Mouse (Mus musculus) 3T3-L1 (cell line): ENCODE measurements at regions not wholly inside any gene's neighbourhood (a gene's known extent, or its start where the extent isn't known, plus 50 kb on each side); places are given as distances from the start of the nearest gene placed in this dataset.
"Not testable (repeated sequence)": the region's sequence is repeated elsewhere in the genome, so short reads cannot be mapped to it uniquely, and the experiment has no call there.

ENCODE experiments used
- DNase-seq: peaks from one replicate; pipeline ENCODE4 v3.0.0-alpha.2; 2015; ENCODE audit warnings: low read depth, low spot score

- no peak for DNase-seq
Measured at GRCm38 (mm10) chr10:30470831-30471230, 129.7 kb downstream of the Trmt11 start.

DNA sequence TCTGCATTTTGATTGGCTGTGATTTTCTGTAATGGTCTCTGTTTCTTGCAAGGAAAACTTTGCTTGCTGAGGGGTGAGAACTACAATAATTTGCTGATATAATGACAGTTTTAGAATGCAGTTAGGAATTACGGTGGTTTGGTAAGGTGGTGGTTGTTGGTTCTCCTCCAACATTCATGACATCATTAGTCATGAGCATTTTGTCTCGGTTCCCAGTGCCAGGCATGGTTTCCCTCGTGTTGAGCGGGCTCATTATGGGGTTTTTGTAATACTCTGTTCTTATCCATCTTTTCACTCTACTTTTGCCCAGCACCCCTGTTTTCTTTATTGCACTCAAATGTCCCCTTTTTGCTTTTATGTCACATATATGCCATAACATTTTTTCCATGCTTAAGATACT is 149.9 kb downstream of the Trmt11 start:
- peak; percentile 57 for DNase-seq

DNA sequence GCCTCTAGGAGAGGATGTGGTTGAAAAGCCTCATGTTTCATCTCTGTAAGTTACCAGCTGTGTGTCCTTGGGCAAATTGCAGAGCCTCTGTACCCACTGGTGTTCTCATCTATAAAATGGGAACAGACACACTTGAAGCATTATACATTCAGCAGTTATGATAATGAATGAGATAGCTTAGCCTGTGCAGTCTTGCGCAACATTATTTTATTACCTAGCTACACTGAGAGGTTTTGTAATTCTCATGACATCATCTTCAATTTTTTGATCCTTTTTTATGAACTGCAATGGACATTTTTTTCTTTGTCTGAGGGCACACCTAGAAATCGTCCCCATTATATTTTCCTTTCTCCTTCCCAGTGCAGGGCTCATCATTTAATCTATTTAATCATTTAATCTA is 153.5 kb downstream of the Trmt11 start:
- no peak for DNase-seq

DNA sequence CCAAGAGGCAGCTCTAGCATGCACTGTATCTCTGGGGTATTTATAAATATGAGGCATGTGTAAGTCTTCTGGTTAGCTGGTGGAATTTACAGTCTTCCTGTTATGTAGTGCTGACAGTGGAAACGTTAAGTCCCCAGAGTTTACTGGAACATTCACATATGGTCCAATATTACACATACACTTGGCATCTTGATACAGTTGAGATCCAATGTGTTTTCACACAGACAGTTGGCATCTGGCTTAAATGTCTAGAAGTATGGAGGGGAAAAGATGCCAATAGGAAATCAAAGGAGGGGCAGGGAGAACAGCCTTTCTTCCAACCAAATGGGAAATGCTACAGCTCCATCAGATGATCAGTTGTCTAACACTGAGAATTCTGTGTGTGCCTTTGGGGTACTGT is 154.0 kb downstream of the Trmt11 start:
- DNase-seq = peak; percentile 36

DNA sequence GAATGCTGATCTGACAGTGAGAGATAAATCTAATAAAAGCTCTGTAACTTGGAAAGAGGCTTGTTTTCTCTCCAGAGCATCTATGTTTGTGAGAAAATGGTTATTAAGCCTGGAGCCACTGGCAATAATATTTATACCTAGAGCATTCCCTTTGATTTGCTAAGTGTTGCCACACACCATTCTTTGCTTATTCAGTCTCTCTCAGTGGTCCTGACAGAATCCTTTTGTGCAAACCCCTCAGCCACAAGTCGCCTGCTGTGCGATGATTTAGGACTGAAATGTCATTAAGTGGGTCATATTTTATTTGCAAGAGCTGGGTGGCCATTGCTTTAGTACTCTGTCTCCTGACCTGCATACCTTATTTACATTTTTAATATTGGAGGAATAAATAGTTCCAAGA is 160.7 kb downstream of the Trmt11 start:
- DNase-seq = no peak

GRCm38 (mm10) chr10:30426420-30426923 is 174.1 kb downstream of the Trmt11 start:
- DNase-seq = no peak

GRCm38 (mm10) chr10:30419391-30420043 is 181.0 kb downstream of the Trmt11 start:
- DNase-seq = peak; percentile 59

- peak; percentile 14 for DNase-seq
Measured at GRCm38 (mm10) chr10:30416314-30416713, 184.2 kb downstream of the Trmt11 start.

DNA sequence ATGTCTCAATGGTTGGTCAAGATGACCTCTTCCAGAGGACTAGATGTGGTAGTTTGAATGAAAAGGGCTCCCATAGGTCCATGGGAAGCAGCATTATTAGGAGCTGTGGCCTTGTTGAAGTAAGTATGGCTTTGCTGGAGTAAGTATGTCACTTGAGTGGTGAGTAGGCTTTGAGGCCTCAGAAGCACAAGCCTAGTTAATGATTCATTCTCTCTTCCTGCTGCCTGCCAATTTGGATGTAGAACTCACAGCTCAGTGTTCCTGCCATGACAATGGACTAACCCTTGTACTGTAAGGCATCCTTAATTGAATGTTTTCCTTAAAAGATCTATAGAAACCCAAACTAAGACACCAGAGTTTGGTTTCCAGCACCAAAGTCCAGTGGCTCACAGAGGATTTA is 188.8 kb downstream of the Trmt11 start:
- DNase-seq = no peak

DNA sequence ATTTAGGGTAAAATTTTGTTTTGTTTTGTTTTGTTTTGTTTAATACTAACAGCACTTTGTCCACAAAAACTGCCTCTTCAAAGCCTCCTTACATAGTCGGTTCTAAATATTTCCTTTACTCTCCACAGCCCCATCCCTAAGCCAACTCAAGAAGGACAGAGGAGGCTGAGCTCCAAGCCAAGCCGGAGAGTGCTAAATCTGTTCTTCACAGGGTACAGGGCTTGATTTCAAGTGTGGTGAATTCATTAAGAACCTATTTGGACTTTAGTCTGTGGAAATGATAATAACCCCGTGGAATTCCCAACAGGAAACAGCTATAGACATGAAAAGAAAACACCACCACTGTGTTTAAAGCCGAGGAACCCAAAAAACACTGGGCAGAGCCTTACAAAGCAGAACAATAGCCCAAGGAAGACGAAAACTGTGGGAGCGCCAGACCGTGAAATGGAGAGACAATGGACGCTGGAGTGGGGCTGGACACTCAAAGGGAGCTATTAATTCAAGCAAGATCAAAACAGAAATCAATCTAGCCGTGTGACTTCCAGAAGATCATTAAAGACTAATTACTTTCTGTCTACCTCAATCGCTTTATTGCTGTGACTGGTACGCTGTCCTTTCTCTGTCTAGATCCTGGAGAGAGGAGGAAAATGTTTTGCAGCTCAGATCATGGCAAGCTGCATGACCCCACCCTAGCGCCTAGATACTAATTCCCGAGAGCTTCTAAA is 194.7 kb downstream of the Trmt11 start:
- DNase-seq = no peak

GRCm38 (mm10) chr10:30370542-30370941 is 170.2 kb upstream of the Cenpw start:
- no peak for DNase-seq

DNA sequence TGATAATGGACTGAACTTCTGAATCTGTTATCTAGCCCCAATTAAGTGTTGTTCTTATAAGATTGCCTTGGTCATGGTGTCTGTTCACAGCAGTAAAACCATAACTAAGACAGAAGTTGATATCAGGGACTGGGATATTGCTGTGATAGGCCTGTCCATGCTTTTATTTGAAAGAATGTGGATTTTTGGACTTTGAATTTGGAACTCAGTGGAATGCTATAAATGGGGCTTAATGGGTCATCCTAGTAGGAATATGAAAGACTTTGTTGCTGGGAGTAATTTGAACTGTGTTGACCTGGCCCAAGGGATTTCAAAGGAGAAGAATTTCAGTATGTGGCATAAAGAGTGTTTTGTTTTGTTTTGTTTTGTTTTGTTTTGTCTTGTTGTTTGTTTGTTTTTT is 160.5 kb upstream of the Cenpw start:
- not testable (repeated sequence) for DNase-seq

DNA sequence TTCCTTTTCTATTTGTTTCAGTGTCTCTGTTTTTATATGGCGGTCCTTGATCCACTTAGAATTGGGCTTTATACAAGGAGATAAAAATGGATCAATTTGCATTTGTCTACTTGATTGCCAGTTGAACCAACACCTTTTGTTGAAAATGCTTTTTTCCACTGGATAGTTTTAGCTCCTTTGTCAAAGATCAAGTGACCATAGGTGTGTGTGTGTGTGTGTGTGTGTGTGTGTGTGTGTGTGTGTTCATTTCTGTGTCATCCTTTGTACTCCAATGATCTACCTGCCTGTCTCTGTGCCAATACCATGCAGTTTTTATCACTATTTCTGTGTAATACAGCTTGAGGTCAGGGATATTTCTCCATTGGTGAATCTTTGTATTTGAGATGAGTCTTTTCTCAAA is 158.7 kb upstream of the Cenpw start:
- DNase-seq = no peak

GRCm38 (mm10) chr10:30342965-30343478 is 142.7 kb upstream of the Cenpw start:
- no peak for DNase-seq

DNA sequence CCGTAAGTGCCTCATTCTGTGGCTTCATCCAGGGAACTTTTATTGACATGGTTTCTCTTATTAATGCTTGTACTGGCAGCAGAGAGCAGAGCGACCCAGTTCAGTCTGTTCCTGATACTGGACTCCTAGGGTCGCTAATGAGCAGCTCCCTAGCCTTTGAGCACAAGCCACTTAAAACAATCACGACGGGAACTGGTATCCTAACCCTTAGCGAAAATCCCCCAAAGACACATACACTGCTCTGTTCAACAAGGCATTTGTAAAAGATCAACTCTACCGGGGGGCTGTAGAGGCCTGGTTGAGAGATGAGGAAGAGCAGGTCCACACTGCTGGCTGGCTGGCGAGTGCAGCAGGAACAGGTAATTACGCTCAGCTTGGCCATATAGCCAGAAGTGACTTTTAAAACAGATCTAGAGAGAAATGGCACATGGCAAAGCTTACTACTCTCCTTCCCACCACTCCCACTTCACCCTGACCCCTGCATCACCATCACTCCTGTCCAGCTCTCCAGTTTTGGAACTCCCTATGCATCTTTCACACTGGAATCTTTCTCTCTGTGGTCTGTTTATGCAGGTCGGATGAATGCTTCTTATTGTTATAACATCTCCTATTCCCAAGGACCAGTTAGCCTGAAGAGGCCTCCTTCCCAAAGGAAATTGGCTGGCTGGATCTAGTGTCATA is 128.1 kb upstream of the Cenpw start:
- no peak for DNase-seq

DNA sequence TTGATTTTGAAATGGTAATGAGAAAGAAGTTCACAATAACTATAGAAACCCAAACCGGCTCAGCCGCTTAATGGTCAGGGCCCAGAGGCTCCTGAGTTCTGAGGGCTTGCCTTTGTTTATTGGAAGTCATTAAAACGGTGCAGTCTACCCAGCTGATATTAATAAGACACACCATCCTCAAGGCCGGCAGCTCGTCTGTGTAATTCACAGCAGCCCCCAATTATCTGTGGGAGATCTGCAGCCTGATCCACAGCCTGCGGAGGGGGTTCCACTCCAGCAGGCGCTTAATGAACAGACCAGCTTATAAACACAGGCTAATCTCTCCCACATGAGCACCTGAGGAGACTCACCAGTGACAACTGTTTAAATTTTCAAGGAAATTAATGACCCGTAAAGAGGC is 127.5 kb upstream of the Cenpw start:
- DNase-seq = no peak

- DNase-seq = no peak
Measured at GRCm38 (mm10) chr10:30326861-30327260, 126.5 kb upstream of the Cenpw start.

DNA sequence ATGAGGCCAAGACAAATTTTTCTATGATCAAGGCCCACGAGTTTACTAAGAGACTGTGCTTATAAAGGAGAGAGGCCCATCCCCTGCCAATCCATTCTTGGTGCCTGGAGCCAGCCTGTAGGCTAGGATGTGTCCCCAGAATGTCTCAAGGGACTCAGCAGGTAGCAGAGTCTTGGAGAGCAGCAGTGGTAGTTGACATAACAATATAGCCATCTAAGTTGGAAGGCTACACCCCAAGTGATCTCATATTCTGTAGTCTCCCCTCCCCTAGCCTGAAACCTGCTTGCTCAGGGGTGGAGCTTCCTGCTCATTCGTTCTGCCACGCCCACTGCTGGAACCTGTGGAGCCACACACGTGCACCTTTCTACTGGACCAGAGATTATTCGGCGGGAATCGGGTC is 95.5 kb upstream of the Cenpw start:
- not testable (repeated sequence) for DNase-seq

DNA sequence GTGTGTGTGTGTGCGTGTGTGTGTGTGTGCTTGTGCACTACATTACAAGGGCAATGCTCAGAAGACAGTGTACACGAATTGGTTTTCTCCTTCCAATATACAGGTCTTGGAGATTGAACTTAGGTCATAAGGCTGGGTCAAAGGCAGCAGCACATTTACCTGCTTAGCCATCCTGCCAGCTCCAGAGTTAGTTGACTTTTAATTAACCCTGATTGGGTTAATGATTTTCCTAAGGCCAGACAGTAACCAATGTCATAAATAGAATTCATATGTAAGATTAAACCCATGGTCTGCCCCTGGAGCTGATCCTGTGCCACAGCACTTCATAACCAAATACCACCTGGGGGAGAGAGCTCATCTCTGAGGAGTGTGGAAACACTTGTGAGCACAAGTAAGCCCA is 81.3 kb upstream of the Cenpw start:
- DNase-seq = no peak

DNA sequence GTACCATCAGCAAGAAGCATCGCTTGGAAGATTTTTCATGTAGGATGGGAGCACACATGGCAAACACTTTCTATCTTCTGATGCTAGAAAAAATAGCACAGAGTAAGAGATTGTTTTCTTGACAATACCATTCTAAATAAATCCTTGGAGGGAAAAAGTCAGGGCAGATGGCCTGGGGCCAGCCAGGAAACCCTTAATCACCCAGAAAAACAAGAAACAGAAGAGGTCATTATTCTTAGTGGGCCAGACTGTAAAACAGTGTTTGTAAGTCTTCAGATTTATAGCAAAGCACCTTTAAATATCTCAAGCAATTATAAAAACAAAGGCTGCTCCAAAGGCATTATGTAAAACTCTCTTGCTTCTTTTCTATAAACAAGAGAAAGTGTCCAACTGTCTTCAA is 80.1 kb upstream of the Cenpw start:
- DNase-seq = no peak

DNA sequence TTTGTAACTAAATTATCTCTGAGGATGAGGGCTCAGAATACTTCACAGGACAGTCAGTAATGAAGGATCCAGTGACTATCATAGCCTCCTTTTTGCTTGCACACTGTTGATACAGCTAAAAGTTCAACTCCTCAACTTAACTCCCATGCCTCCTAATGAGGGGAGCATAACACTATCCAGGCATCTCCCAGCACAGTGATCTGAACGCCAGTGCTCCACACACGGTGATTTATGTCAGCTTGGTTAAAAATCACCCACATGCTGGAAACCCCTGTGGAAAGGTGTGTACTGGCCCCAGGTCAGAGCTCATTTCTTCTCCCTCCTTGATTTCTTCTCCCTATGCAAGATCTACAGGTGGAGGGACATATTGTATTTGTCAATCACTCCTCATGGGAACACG is 79.6 kb upstream of the Cenpw start:
- no peak for DNase-seq

DNA sequence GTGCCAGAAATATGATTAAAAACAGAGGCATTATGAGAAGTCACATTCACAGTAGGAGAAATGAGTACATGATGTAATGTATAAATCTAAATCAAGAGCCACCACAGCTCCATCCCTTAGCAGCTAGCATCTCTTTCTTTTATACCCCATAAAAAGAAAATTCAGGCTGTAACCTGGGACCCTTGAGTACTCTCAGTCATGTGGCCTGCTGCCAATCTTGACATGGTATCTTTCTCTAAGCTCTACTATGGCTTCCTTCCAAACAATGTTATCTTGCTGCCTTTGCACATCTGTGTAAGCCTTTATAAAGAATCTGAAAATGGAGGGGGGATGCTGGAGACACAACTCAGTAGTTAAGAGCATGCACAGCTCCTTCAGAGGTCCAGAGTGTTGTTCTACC is 78.6 kb upstream of the Cenpw start:
- no peak for DNase-seq

DNA sequence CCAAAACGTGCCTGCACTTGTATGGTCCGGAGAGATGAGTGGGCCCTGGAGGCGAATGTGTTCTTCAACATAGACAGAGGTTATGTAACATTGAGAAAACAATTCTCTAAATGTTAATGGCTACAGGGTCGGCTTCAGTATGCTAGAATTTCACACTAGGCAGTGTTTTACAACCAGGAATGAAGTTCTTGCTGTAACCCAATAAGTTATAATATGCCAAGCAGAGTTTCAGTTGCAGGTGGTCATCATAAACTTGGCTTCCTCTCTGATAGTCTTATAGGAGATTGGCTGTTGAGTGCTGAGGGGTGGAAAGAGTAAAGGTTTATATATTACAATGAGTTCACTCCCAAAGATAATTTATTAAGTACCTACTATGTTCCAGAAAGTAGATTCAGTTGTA is 64.8 kb upstream of the Cenpw start:
- no peak for DNase-seq
